Mouse (Mus musculus): ENCODE data around the gene F830045P16Rik. TPM values are rescaled to one million over a fixed set of nuclear protein-coding genes. Genes with fewer than 3 reads are reported as not detected.
"Not testable (repeated sequence)": the region's sequence is repeated elsewhere in the genome, so short reads cannot be mapped to it uniquely, and the experiment has no call there.

F830045P16Rik gene
- polyA plus RNA-seq, 3 experiments from 2014 or later = not detected

DNA sequence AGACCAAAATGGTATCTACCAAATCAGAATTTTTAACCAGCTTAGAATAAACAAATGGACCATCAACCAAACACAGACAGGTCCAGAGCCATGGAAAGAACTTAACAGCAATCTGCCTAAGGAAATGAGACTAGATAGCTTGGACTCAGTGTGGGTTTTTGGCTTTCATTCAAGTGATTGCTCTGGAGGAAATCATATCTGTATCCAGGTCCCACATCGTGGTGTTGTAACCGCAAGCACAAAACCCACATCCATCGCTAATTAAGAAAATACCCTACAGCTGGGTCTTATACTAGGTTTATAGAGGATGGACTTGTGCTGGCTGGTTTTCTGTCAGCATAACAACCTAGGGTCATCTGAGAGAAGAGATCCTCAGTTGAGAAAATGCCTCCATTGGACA lies 53.3 kb downstream of the F830045P16Rik start:
- no peak for ATAC-seq

- no peak for ATAC-seq
Measured at GRCm38 (mm10) chr2:129471905-129472304, 64.5 kb downstream of the F830045P16Rik start.

DNA sequence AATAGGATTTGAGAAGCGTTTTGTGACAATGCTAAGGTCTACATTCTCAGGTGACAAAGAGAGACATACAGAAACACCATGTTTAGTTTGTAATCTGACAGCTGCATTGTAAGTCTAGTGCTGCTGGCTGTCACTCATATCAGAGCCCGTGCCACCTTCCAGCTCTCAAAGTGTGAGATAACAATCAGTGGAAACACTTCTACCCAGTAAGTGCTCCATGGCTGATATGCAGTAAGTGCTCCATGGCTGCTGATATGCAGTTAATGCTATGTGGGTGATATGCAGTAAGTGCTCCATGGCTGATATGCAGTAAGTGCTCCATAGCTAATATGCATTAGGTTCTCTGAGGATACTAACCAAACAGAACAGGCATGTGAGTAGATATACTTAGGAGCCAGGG lies 65.6 kb downstream of the F830045P16Rik start:
- ATAC-seq = no peak

DNA sequence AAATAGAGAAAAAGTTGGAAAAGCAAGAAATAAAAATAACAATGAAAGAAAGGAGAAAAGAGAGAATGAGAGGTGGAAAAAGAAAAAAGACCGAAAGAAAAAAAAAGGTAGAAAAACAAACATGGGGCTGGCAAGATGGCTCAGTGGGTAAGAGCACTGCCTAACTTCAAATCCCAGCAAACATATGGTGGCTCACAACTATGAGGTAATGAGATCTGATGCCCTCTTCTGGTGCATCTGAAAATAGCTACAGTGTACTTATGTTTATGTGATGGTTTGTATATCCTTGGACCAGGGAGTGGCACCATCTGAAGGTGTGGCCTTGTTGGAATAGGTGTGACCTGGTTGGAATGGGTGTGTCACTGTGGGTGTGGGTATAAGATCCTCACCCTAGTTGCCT lies 97.6 kb downstream of the F830045P16Rik start:
- ATAC-seq = not testable (repeated sequence)

DNA sequence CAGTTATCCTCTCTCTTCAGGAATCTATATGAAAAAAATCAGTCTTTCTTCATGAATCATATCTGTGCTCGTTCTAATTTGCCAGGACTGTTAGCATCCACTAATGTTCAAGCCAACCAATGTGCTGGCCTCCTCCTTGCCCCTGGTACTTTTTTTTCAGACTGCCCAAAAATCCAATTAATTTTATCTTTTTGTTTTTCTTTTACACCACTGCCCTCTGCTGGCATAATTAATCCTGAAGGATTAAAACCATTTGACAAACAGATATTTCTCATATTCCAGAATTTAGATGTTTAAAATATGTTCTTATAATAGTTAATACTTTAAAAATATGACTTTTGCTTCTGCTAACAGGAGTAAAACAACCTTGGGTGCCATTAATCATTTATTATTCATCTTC lies 101.2 kb downstream of the F830045P16Rik start:
- ATAC-seq = no peak

DNA sequence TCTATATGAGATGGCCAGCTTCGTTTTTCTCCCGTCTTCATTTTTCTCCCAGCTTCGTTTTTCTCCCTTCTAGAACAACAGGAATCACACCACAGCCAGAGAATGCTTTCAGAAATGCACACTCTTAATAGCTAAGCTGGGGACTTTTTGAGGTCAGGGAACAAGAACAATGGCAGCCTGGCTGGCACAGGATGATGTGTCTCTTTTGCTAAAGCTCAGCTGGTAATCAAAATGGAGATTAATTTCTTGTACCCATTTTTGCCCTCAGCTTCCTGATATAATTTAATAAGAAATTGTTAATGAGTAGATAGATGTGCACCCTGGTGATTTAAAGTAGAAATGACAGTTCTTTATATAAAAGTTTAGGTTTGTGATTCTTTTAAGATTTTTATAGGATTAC lies 112.7 kb downstream of the F830045P16Rik start:
- ATAC-seq = no peak

DNA sequence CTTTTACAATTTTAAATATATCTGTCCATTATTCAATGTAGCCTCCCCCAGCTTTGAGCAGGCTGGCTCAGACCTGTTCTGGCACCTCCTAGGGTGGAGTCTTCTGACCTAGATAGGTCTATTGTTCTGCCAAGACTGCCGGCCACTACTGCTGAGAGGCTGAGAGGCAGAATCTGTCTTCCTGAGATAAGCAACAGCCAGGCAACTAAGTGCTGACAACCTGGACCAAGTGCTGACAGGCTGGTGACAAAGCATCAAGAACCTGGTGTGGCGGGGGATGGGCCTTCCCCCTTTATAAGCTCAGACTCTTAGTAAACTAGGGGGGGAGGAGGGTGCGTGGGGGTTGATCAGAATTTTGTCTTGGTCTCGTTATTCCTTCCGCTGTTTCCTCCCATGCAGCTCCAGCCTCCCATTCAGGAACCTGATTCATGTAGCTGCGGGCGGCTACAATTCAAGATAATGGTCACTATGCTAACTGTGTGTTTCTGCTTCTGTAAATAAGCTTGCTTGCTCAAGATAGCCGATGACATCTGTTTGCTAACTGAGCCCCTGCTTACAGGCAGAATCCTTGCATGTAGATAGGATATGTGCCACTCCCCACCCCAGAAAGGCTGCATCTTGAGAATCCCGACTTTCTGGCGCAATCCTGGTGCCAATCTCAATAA lies 115.4 kb downstream of the F830045P16Rik start:
- no peak for ATAC-seq

GRCm38 (mm10) chr2:129419361-129419880 lies 117.0 kb downstream of the F830045P16Rik start:
- no peak for ATAC-seq

- ATAC-seq = no peak
Measured at GRCm38 (mm10) chr2:129414593-129414992, 121.8 kb downstream of the F830045P16Rik start.

DNA sequence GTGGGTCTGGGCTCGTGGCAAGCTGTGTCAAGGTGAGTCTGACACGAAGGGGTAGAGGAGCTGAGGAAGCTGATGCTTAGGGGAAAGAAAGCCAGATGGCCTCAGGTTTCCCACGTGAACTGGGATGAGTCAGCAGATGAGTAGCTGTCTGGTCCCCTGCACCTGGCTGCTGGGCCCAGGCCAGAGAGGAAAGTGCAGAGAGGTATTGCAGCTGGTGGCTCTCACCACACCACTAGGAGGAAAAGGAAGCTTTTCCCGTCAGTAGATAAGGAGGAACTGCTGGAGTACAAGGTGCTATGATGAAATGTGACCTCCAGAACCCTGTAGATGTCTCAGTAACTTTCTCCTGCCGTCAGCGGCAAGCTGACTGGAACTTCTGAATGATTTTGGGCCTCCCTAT lies 122.9 kb downstream of the F830045P16Rik start:
- no peak for ATAC-seq

DNA sequence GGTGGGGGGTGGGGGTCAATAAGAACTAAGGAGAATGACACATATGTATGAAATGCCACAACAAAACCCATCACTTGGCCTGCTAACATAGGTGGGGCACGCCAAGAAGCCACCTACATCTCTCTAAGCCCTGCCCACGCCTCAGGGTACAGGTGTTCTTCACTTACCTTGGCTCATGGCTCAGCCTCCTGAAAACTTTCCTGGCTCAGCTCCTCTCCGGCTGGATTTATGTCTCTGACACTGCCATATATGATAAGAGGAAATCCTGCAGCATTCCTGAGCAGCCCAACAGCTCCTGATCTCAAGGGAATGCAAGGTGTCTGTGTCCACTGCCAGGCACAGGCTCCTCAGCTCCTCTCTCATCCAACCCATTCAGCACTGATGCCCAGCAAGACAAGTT lies 124.8 kb downstream of the F830045P16Rik start:
- no peak for ATAC-seq

DNA sequence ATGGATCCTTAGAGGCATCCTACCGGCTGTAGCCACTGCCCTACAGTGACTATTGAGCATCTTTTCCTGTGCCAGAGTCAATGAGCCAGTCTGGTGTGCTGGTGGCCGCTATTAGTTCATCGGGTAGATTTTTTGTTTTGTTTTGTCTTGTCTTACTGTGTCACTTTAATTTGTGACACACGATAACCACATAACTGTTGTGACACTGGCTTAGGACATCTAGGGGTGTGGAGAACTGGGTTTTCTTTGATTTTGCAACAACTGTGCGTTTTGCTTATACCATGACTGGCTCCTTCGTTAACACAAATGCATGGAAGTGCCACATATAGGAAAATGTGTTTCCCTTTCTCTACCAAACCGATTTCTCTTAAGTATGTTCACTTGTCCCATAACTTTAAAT lies 126.1 kb downstream of the F830045P16Rik start:
- no peak for ATAC-seq

GRCm38 (mm10) chr2:129408476-129408875 lies 127.9 kb downstream of the F830045P16Rik start:
- ATAC-seq = peak; percentile 50

Other genes with a start within 250 kb of the F830045P16Rik start
- 10 to 100 TPM in 1 of 3 experiments, 1 to 10 TPM in 2; 3.2 to 46.2 (median 5.8) TPM for gene Ckap2l, start 239.4 kb downstream of the F830045P16Rik start, polyA plus RNA-seq (2017; shearing (Covaris generic))
- gene Il1a, start 226.6 kb downstream of the F830045P16Rik start, polyA plus RNA-seq (2017; shearing (Covaris generic)) = under 1 TPM in 1 of 3 experiments, not detected in 2; 0.17 TPM
- 1 to 10 TPM in 1 of 3 experiments, not detected in 2; 2.1 TPM for gene Il1b, start 165.5 kb downstream of the F830045P16Rik start, polyA plus RNA-seq (2017; shearing (Covaris generic))
- 1 to 10 TPM in 1 of 3 experiments, under 1 TPM in 1, not detected in 1; 0.96 to 1.0 TPM for gene Sirpa, start 56.2 kb upstream of the F830045P16Rik start, polyA plus RNA-seq (2017; shearing (Covaris generic))
- gene Pdyn, start 163.2 kb upstream of the F830045P16Rik start, polyA plus RNA-seq (2017; shearing (Covaris generic)) = not detected